Mouse (Mus musculus) lung, embryonic 16.5 days (tissue): ENCODE data around the gene Scamp1. TPM values are rescaled to one million over a fixed set of nuclear protein-coding genes. Genes with fewer than 3 reads are reported as not detected.
"Not testable (repeated sequence)": the region's sequence is repeated elsewhere in the genome, so short reads cannot be mapped to it uniquely, and the experiment has no call there.

Source experiments
- ATAC-seq: fragments of 200-750 bp; cut with Nextera tagmentation; 2 replicates; pipeline ENCODE4 v1.8.0; 2017; ENCODE audit warnings: low read depth, mild to moderate bottlenecking, moderate library complexity
- H3K27ac ChIP-seq: fragments of 300-500 bp; sonication (generic); 2 replicates; pipeline ENCODE4 v1.5.1; 2014; ENCODE audit warnings: mild to moderate bottlenecking, control low read depth, low read length
- H3K27me3 ChIP-seq: fragments of 300-500 bp; sonication (generic); 2 replicates; pipeline ENCODE4 v1.6.1; 2014; ENCODE audit warnings: low read depth, low read length, mixed read lengths; ENCODE audit not compliant: control insufficient read depth, insufficient read depth
- H3K36me3 ChIP-seq: fragments of 300-500 bp; sonication (generic); 2 replicates; pipeline ENCODE4 v1.6.1; 2014; ENCODE audit warnings: low read length; ENCODE audit not compliant: control insufficient read depth, insufficient read depth
- H3K4me1 ChIP-seq: fragments of 300-500 bp; sonication (generic); replicated peaks from 2 replicates; pipeline ENCODE4 v1.6.1; 2014; ENCODE audit warnings: low read length, mixed read lengths; ENCODE audit not compliant: control insufficient read depth, insufficient read depth
- H3K4me2 ChIP-seq: fragments of 300-500 bp; sonication (generic); 2 replicates; pipeline ENCODE4 v1.6.1; 2014; ENCODE audit warnings: low read depth, low read length, control low read depth
- H3K4me3 ChIP-seq: fragments of 300-500 bp; sonication (generic); 2 replicates; pipeline ENCODE4 v1.5.1; 2014; ENCODE audit warnings: mild to moderate bottlenecking, low read length, control low read depth
- H3K9ac ChIP-seq: fragments of 300-500 bp; sonication (generic); 2 replicates; pipeline ENCODE4 v1.6.1; 2014; ENCODE audit warnings: low read length, control low read depth
- H3K9me3 ChIP-seq: fragments of 300-500 bp; sonication (generic); 2 replicates; pipeline ENCODE4 v1.6.1; 2016; ENCODE audit warnings: low read length; ENCODE audit not compliant: control insufficient read depth
- WGBS: fragments of 180-500 bp; shearing (Covaris S2); extraction: QIAGEN DNeasy Blood & Tissue Kit; methylation state at CpG from one replicate; pipeline ENCODE4 v1.1.7; 2014; 5-methylcytosine and 5-hydroxymethylcytosine counted together
- polyA plus RNA-seq: library from polyadenylated mRNA; unstranded; fragments of >200 nt; fragmentation: Nextera tagmentation; extraction: Ambion mirVana; gene quantifications from 2 replicates; pipeline ENCODE4 v1.2.1, GENCODE M21; 2015

Scamp1 gene
- polyA plus RNA-seq = 32.6 and 33.0 TPM in 2 replicates

GRCm38 (mm10) chr13:94285281-94285871 is at the start of gene Scamp1:
Gene Scamp1, minus strand, starts transcription at chr13:94285857.
- peak within 1 kb of the TSS; percentile 73 for H3K27ac ChIP-seq
- peak; percentile 97 for ATAC-seq

DNA sequence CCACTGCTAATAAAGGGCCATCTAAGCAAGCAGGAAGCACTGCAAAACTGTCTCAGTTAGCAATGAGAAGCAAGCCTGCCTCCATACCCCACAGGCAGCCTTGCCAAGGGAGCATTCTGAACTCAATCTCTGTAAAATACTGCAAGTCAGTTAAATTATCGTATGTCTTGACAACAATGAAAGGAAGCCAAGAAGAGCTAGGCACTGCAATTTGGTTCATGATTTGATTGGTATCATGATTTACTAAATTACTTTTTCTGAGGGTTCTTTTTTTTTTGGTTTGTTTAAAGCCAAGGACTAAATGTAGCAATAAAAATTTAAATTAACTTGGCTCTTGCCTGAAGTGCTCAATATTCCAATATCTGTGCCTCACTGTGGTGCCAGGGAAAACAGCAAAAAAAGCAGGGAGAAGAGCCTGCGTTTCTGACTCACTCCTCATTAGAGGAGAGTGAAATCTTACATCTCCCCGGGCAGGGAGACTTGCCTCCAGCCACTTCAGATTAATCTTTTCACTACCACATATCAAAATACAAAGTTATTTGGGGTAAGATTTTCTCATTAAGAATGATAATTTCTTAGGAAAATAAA is 44.8 kb upstream of the Scamp1 start:
- Histone ChIP-seq H3K4me3 (no peak overlapping the region), H3K4me2 (no peak overlapping the region), H3K4me1 (no peaks in the 10 kb centered on the region), H3K9ac (no peak overlapping the region), H3K27me3 (no peaks in the 10 kb centered on the region), H3K27ac (no peak overlapping the region), H3K9me3 (no peaks in the 10 kb centered on the region), H3K36me3 (no peaks in the 10 kb centered on the region)
- 60% methylated on average over 3 of the region's 3 CpGs for WGBS
- no peak for ATAC-seq

More at GRCm38 (mm10) chr13:94285281-94285871, at the start of gene Scamp1:
- Histone ChIP-seq H3K4me2 (peak within 1 kb of the TSS; percentile 70), H3K4me3 (peak within 1 kb of the TSS; percentile 92), H3K4me1 (peaks cover 9% of the 10 kb centered on the region), H3K9me3 (no peaks in the 10 kb centered on the region), H3K27me3 (no peaks in the 10 kb centered on the region), H3K9ac (peak within 1 kb of the TSS; percentile 88), H3K36me3 (no peaks in the 10 kb centered on the region)
- WGBS = under 1% methylated on average over 59 of the region's 62 CpGs

DNA sequence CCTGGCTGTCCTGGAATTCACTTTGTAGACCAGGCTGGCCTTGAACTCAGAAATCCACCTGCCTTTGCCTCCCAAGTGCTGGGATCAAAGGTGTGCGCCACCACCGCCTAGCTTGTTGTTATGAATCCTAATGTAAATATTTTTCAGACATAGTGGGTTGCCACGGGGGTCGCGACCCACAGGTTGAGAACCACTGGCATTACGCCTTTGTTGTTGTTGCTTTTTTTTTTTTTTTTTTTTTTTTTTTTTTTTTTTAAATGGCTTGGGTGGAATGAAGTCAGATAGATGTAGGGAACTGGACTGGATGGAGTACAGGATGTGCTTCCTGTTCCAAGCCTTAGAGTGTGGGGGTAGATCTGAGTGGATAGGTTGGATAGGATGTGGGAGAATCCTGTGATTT is 43.3 kb upstream of the Scamp1 start:
- H3K4me2 ChIP-seq, H3K9ac ChIP-seq, H3K9me3 ChIP-seq, H3K36me3 ChIP-seq, ATAC-seq, H3K27ac ChIP-seq, H3K4me1 ChIP-seq, H3K4me3 ChIP-seq, H3K27me3 ChIP-seq: not testable (repeated sequence)
- 91% methylated on average over 6 of the region's 6 CpGs for WGBS

DNA sequence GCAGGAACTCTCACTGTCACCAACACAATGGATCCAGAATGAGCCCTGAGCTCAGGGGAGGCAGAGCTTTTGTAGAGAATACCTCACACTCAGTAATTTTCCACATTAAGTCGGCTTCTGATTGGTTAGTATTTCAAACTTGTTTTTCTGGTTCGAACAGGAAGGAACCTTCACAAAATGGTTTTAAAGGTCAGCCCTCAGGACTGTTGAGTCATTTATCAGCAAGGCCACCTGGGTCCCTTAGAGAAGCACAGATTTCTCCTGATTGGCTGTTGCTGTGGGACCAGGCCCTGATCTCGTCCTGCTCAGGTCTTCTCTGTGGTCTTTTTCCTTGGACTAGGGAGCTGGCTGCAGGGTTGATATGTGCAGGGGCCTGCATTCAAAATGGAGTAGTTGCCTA is 42.4 kb upstream of the Scamp1 start:
- Histone ChIP-seq H3K27ac (no peak overlapping the region), H3K4me1 (no peaks in the 10 kb centered on the region), H3K4me2 (no peak overlapping the region), H3K9ac (no peak overlapping the region), H3K4me3 (no peak overlapping the region), H3K36me3 (no peaks in the 10 kb centered on the region), H3K27me3 (no peaks in the 10 kb centered on the region), H3K9me3 (no peaks in the 10 kb centered on the region)
- no peak for ATAC-seq
- WGBS = 44% methylated on average over 3 of the region's 3 CpGs

DNA sequence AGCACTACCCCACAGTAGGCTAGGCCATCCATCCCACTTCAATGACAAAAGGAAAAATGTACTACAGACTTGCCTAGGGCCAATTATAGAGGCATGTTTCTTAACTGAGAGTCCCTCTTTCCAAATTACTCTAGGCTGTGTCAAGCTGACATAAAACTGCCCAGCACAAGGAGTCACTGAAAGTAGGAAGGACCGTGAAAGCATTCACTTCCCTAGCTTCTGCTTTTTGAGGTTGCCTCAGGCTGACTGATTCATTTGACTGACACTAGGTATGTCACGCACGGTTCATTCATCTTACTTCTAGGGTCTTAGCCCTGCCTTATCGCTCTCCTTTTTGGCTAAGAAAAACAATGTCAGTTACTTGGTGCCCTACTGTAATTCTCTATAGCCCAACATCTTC is 36.8 kb upstream of the Scamp1 start:
- H3K9me3 ChIP-seq = no peaks in the 10 kb centered on the region; the same call in 1 of the 2 replicates
- no peak overlapping the region for H3K4me3 ChIP-seq
- WGBS = 89% methylated on average over 4 of the region's 4 CpGs
- ATAC-seq = no peak
- no peak overlapping the region for H3K27ac ChIP-seq
- H3K36me3 ChIP-seq = no peaks in the 10 kb centered on the region
- H3K9ac ChIP-seq = no peak overlapping the region
- H3K27me3 ChIP-seq = no peaks in the 10 kb centered on the region
- no peak overlapping the region for H3K4me2 ChIP-seq
- no peaks in the 10 kb centered on the region for H3K4me1 ChIP-seq

DNA sequence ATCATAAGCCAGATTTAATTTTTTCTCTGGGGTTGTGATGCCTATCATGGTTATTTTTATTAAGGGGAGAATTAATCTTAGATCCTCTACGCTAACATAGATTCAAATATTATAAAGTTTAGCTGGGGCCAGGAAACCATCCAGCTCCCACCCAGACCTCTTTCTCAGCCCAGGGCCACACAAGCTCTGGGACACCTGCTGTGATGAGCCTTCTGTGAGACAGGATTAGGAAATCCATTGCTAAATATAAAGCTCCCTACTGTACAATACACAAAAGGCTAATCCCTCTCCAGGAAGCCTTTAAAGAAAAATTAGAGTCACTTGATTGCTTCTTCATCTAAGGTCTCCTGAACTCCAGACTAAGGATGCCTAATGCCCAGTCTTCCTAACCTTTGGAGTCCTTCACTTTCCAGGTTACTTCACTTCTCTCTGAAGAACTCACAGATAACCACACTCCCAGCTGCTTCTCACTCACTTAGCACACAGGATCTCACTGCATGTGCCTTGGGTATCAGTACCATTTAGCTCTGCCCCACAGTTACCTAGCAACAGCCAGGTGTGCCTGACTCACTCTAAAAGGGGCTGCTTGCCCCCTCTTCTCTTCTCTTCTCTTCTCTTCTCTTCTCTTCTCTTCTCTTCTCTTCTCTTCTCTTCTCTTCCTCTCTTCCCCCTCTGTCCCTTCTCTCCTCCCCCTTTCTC is 35.6 kb upstream of the Scamp1 start:
- no peaks in the 10 kb centered on the region for H3K36me3 ChIP-seq
- H3K9ac ChIP-seq = no peak overlapping the region
- no peak overlapping the region for H3K4me3 ChIP-seq
- 81% methylated on average over 1 of the region's 1 CpGs for WGBS
- no peak for ATAC-seq
- H3K4me1 ChIP-seq = no peaks in the 10 kb centered on the region
- no peaks in the 10 kb centered on the region for H3K27me3 ChIP-seq
- H3K9me3 ChIP-seq = no peaks in the 10 kb centered on the region; the same call in 1 of the 2 replicates
- H3K27ac ChIP-seq = no peak overlapping the region
- H3K4me2 ChIP-seq = no peak overlapping the region

DNA sequence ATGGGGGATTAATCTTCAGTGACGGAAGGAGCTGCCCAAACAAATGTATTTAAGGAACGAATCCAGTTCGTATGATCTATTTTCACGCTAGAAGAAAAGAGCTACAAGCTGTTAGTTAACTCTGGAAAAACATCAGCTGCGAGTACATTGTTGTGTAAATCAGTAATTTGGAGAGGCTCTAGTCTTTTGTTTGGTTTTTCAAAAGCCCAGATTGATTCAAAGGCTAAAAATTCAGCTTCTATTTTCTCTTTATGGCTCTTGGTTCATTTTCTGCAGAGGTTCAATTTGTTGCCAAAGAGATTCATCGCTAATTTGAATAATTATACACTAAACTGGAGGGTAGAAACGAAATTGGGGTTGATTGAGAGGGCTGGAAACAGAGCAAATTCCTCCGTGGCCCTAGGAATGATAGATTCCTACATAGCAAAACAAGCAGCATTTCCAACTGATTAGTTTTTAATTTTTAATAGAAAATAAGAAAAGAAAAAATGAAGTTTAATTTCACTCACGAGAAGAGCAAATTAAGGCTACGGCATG is 31.4 kb upstream of the Scamp1 start:
- H3K4me1 ChIP-seq = no peaks in the 10 kb centered on the region
- no peak for ATAC-seq
- no peak overlapping the region for H3K4me2 ChIP-seq
- no peaks in the 10 kb centered on the region; the same call in 1 of the 2 replicates for H3K9me3 ChIP-seq
- no peak overlapping the region for H3K4me3 ChIP-seq
- H3K27ac ChIP-seq = no peak overlapping the region
- no peaks in the 10 kb centered on the region for H3K27me3 ChIP-seq
- H3K36me3 ChIP-seq = no peaks in the 10 kb centered on the region
- WGBS = 77% methylated on average over 10 of the region's 10 CpGs
- H3K9ac ChIP-seq = no peak overlapping the region

GRCm38 (mm10) chr13:94312812-94313211 is 27.2 kb upstream of the Scamp1 start:
- 89% methylated on average over 8 of the region's 8 CpGs for WGBS

GRCm38 (mm10) chr13:94308279-94308678 is 22.6 kb upstream of the Scamp1 start:
- peaks cover 9% of the 10 kb centered on the region; the same call in 1 of the 2 replicates for H3K4me1 ChIP-seq
- H3K36me3 ChIP-seq = no peaks in the 10 kb centered on the region
- H3K27me3 ChIP-seq = no peaks in the 10 kb centered on the region
- H3K4me3 ChIP-seq = no peak overlapping the region
- ATAC-seq = no peak
- no peaks in the 10 kb centered on the region for H3K9me3 ChIP-seq
- 48% methylated on average over 2 of the region's 2 CpGs for WGBS
- no peak overlapping the region for H3K27ac ChIP-seq
- no peak overlapping the region for H3K9ac ChIP-seq
- no peak overlapping the region for H3K4me2 ChIP-seq

More at GRCm38 (mm10) chr13:94312812-94313211, 27.2 kb upstream of the Scamp1 start:
- H3K4me2 ChIP-seq, H3K4me1 ChIP-seq, H3K9ac ChIP-seq, H3K27ac ChIP-seq, H3K4me3 ChIP-seq, ATAC-seq, H3K9me3 ChIP-seq, H3K36me3 ChIP-seq, H3K27me3 ChIP-seq: not testable (repeated sequence)
